In genomic region chr13:42401513-42401912, GRCm38 (mm10) we compare ENCODE assay signal across 17 mouse cellular contexts.
A peak's percentile ranks its signal among the peaks of the same experiment; 100 is the strongest.
DNase-seq lines count a peak whose midpoint lies in the region; ATAC-seq and TF ChIP-seq lines count a peak whose summit lies in the region.
"Had no signal": no experiment of that assay in that cellular context is flagged by ENCODE, and none has a peak within 500 bp of the region (broad histone marks: within the 10 kb centered on the region; RNA-seq: fewer than 3 reads in every experiment).

No protein-coding gene starts in this region.

- H3K9me3 ChIP-seq in midbrain, embryonic 13.5 days = no peaks in the 10 kb centered on the region
- H3K9me3 ChIP-seq in stomach, postnatal 0 days (ENCODE audit: control insufficient read depth, low read length) = no peaks in the 10 kb centered on the region
- H3K9me3 ChIP-seq: stomach, embryonic 15.5 days had no signal

- H3K27ac ChIP-seq in layer of hippocampus, adult 2 months = peak overlapping the region; percentile 92
- H3K27ac ChIP-seq in midbrain, embryonic 13.5 days = peak overlapping the region; percentile 56; the same call in 1 of the 2 replicates
- no peak overlapping the region for H3K27ac ChIP-seq in stomach, postnatal 0 days (replicated peaks)
- H3K27ac ChIP-seq: stomach, embryonic 15.5 days had no signal

- TF ChIP-seq CTCF in layer of hippocampus, adult 2 months (conservative IDR thresholded peaks at IDR 0.05) = no peak
- no peak for TF ChIP-seq CTCF in stomach, postnatal 0 days (IDR thresholded peaks at IDR 0.05; ENCODE audit: low read depth)

- no peak overlapping the region for H3K9ac ChIP-seq in midbrain, embryonic 13.5 days (replicated peaks)
- no peak overlapping the region for H3K9ac ChIP-seq in stomach, postnatal 0 days (ENCODE audit: low read length)
- H3K9ac ChIP-seq: liver, postnatal 0 days; stomach, embryonic 15.5 days had no signal

- H3K36me3 ChIP-seq in midbrain, embryonic 13.5 days = no peaks in the 10 kb centered on the region
- H3K36me3 ChIP-seq in stomach, postnatal 0 days (ENCODE audit: control insufficient read depth, insufficient read depth, low read length) = no peaks in the 10 kb centered on the region
- H3K36me3 ChIP-seq: stomach, embryonic 15.5 days had no signal

- H3K4me3 ChIP-seq in layer of hippocampus, adult 2 months = no peak overlapping the region
- no peak overlapping the region for H3K4me3 ChIP-seq in midbrain, embryonic 13.5 days (replicated peaks)
- H3K4me3 ChIP-seq in stomach, postnatal 0 days (ENCODE audit: low read depth, low read length) = no peak overlapping the region
- H3K4me3 ChIP-seq: stomach, embryonic 15.5 days had no signal

- 10% methylated on average over 2 of the region's 2 CpGs for WGBS in midbrain, embryonic 13.5 days
- 57% methylated on average over 2 of the region's 2 CpGs for WGBS in stomach, postnatal 0 days

- no peaks in the 10 kb centered on the region for H3K27me3 ChIP-seq in midbrain, embryonic 13.5 days
- no peaks in the 10 kb centered on the region for H3K27me3 ChIP-seq in stomach, postnatal 0 days (ENCODE audit: control insufficient read depth, insufficient read depth, low read length)
- H3K27me3 ChIP-seq: stomach, embryonic 15.5 days had no signal

- peaks cover 18% of the 10 kb centered on the region for H3K4me1 ChIP-seq in midbrain, embryonic 13.5 days (replicated peaks)
- H3K4me1 ChIP-seq in stomach, postnatal 0 days (replicated peaks; ENCODE audit: control insufficient read depth, insufficient read depth) = no peaks in the 10 kb centered on the region
- H3K4me1 ChIP-seq: stomach, embryonic 15.5 days had no signal

- TF ChIP-seq EP300 in stomach, postnatal 0 days (optimal IDR thresholded peaks at IDR 0.05) = no peak

- H3K4me2 ChIP-seq in midbrain, embryonic 13.5 days (replicated peaks) = no peak overlapping the region
- H3K4me2 ChIP-seq in stomach, postnatal 0 days (replicated peaks; ENCODE audit: low read depth) = no peak overlapping the region
- H3K4me2 ChIP-seq: stomach, embryonic 15.5 days had no signal

- peak; percentile 69 for ATAC-seq in midbrain, embryonic 13.5 days
- no peak for ATAC-seq in CD4-positive, CD25-positive, alpha-beta regulatory T cell, adult 4 months
- ATAC-seq in stomach, postnatal 0 days (ENCODE audit: low FRiP score, low TSS enrichment) = no peak
- ATAC-seq: liver, postnatal 0 days had no signal

- peak; percentile 5 for DNase-seq in embryo, embryonic 10.5 days (ENCODE audit: low spot score)
- DNase-seq in embryo, embryonic 10 days (ENCODE audit: low spot score) = no peak
- DNase-seq in layer of hippocampus, adult 2 months (ENCODE audit: low spot score in 2 of 2) = no peak
- no peak for DNase-seq in layer of hippocampus, postnatal 14 days (ENCODE audit: low spot score in 2 of 2)
- DNase-seq in lung, adult 18-20 months = no peak
- no peak for DNase-seq in stomach, postnatal 0 days (ENCODE audit: low spot score)
- DNase-seq: cerebellum, adult 11-12 months; cerebellum, postnatal 36 days; gastrocnemius, postnatal 25 days; kidney, adult 2 months; kidney, postnatal 25 days; layer of hippocampus, postnatal 36 days; liver; liver, postnatal 0 days had no signal
